Mouse (Mus musculus) adipocyte (in vitro differentiated cells): ENCODE measurements around the gene Itfg1.

ENCODE experiments used
- DNase-seq: peaks from one replicate; pipeline ENCODE4 v3.0.0-alpha.2; 2016; ENCODE audit warnings: low spot score

Itfg1 gene

DNA sequence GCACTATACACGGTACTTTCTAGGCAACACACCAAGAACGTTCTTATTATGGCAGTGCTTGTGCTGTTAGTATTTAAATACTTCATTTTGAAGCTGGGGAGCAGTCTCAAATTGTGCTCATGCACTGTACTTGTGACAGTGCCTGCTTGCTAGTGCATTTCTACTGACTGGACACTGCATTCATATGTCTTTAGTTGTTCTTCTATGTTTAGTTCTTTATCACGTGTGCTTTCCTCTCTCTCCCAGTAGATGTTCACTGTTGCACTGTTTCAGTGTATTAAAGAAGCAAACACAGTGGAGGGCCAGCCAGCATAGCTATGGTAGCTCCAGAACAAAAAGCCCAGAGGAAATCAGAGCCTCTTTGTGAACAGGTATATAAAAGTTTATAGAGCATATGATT is 110.2 kb downstream of the Itfg1 start:
- DNase-seq, result no peak

DNA sequence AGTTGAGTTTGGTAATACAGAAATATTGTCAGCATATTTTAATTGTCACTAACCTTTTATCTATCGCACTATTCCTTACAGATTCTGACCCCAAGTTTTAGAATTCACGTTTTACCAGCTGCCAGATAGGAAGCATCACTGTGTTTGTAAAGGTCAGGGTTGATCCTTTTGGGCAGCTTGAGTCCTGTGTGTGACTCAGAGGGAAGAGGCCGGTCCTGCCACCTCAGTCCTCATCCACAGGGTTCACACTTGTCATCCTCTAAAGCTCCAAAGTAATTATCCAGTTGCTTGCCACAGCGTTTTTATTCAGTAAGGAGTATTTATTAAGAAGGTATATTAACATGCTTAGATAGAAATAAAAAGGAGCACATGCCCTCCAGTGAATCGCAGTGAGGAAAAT is 123.5 kb downstream of the Itfg1 start:
- DNase-seq, result no peak

- DNase-seq, result no peak
These were observed 124.0 kb downstream of the Itfg1 start for GRCm38 (mm10) chr8:85716696-85717095.

DNA sequence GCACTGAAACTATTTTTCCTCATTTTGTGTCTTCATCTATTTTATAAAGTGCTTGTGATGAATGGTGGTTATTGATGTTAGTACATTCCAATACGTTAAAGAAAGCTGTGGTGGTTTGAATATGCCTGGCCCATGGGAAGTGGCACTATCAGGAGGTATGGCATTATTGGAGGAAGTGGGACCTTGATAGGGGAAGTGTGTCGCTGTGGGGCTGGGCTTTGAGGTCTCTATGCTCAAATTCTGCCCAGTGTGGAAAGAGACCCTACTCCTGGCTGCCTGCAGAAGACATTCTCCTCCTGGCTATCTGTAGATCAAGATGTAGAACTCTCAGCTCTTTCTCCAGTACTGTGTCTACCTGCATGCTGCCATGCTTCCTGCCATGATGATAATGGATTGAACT is 133.7 kb downstream of the Itfg1 start:
- DNase-seq, result no peak

DNA sequence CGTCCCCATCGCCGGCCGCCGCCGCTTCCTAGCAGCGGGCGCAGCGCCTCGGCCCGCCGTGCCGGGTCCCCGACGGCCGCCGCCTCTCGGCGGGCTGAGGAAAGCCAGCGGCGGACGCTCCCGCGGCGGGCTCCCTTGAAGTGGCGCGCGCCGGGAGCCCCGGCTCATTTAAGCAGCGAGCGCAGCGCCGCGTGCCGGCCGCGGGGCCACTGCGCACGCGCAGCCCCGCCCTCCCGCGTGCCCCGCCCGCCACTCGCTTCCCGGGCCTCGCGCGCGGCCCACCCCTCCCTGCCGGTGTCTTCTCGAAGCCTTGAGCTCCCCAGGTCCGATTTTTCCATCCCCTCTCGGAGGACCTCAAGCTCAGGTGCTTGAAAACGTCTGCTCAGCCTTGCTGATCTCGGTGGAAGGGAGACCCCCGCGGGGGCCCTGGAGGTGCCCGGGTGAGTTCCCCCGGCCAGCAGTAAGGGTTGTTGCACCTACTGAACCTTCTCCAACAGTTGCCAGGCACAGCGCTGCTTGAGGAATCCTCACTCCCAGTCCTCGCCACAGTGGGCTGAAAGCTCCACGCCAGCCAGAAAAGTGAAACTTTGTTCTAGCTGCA is 139.9 kb downstream of the Itfg1 start, which contains the start of gene Neto2:
Neto2 (minus strand) TSS at position 174 of the 601 bp plus-strand sequence.
- no peak for DNase-seq

GRCm38 (mm10) chr8:85700101-85700750 is 140.5 kb downstream of the Itfg1 start:
- DNase-seq, result no peak

DNA sequence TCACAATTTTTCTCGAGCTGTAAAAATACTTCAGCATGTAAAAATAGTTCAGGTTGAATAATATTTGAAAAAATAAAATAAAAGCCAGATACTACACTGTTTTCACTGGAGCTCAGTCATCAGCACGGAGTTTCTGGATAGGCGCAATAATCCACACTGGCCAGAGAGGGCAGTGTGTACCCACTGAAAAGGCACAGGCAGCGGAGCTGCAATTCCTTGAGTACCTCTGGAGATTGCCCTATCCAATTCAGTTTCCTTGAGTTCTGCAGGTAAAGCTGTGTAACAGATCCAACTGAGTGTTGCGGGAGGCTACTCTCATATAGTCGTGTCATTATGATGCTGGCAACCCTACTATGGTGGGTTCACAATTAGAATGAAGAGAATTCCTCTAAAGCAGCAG is 141.7 kb downstream of the Itfg1 start:
- DNase-seq, result peak; percentile 85
